Mouse (Mus musculus): Measurements from ENCODE around the gene Gm17571.

Gm17571 gene

DNA sequence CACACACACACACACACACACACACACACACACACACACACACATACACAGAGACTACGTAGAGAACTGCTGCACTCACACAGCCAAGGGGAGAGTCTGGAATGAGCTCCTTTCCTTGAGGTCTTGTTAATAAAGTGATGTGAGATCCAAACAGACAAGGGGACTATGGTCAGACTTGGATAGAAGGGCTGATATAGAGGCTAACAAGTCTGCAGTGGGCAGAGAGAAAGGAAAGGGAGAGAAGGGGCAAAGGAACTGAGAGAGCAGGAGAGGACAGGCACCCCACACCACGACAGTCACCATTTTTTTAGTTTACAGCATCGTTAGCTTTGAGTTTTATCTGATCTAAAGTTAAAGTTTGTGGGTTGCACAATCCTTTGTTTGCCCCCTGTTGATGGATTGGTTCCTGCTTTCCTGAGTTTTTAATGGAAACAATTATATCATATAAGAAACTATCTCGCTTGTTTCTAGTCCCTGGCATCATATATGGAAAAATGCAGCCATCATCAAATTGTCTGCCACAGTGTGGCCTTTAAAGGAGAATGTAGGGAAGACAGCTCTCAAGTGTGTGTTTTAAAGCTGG is at the start of gene Gm17571:
Gene Gm17571, minus strand, starts transcription at position 51 of the 583 bp plus-strand sequence.
- DNase-seq (ENCODE audit: low spot score), result no peak

DNA sequence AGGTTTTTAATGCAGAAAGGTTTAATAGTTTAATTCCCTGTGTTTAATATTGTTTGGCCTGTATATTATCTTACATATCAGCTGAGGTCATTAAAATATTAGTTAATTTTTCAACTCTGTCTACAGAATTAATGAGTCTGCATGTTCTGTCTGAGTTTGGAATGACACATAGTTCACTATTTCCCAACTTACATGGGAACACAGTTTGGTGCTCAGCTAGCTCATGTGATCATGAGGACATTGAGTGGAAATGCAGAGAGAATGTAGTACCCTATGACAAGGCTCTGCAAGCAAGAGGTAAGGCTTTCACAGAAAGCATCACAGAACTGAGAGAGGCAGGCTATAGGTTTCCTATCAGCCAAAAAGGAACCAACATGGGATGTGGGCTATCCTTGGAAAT is 49.0 kb upstream of the Gm17571 start:
- DNase-seq (ENCODE audit: low spot score), result no peak

DNA sequence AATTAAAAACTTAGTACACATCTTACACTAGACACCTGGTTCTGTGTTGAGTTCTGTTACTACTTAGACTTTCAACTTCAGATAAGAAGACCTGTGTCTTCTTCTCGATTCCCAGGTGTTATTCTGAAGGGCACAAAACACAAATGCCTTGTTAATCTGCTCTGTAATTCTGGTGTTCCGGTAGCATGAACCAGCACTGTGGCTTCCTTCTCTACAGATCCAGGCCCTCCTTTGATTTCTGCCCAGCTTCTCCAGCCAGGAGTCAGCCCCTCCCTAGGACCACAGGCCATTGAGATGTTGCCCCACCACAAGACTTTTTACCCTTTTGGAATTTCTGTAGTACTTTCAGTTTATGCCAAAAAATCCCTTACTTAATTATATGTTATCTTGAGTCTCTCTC is 47.2 kb upstream of the Gm17571 start:
- DNase-seq (ENCODE audit: low spot score), result no peak

DNA sequence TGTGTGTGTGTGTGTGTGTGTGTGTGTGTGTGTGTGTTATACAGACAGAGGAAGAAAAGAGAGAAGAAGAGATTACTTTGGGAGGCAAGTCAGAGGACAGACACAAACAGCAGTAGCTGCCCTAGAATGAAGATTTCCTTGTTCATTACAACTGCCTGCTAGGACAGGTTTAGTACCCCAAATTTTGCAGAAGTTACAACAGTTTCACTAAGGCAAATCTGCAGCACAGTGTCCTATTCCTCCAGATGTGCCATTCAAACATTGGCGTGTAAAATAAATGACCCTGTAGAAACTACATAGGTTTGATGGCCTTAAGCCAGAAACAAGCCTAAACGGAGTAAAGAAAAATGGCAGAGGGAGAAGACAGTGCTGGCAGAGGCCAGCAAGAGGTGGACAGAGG is 46.3 kb upstream of the Gm17571 start:
- DNase-seq (ENCODE audit: low spot score), result no peak

DNA sequence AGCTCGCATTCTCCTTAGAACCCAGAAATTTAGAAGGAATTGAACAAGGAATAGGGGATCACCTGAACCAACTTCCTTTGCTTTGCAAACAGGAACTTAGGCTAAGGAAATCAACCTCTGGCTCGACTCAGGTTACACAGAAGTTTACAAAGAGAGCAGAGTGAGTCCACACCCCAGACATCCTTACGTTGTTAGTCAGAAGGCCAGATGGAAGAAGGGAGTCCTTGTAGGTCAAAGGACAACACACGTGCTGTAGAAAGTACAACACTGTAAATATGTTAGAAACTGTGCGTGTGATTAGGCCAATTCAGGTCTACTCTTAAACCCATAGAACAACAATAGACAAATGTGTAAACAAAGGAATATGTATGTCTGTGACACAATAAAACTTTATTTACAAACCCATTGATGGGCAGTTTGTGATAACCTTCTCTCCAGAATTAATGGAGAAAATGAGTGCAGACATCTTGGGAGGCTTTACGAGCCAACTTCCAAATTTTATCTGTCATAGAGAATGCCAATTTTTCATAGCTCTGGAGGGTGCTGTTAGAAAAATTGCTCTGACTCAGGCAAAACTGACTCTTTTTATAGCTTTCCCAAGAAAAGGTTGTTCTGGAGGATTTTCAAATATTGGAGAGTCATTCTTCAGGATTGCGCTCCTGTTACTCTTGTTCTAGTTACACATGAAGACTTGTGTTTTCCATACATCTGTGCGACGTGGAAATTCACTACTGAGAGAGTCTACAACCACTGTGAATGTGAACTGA is 45.5 kb upstream of the Gm17571 start:
- no peak for DNase-seq (ENCODE audit: low spot score)

DNA sequence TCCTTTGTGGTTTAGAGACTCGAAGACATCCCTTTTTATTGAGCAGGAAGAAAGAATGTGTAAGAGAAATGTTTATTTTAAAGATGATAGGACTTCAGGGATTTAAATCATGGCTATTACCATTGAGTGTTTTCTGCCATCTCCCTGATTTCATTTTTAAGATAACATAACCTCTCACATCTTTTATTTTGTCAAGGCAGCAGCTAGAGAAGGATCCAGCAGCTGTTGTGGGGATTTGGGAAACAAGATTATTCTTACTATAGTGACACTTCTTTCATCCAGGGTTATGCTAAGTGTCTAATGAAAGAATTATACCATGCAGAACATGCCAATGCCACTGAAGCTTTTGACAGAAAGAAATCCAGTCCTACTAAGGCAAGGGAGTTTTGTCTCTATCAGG is 44.6 kb upstream of the Gm17571 start:
- DNase-seq (ENCODE audit: low spot score), result no peak

DNA sequence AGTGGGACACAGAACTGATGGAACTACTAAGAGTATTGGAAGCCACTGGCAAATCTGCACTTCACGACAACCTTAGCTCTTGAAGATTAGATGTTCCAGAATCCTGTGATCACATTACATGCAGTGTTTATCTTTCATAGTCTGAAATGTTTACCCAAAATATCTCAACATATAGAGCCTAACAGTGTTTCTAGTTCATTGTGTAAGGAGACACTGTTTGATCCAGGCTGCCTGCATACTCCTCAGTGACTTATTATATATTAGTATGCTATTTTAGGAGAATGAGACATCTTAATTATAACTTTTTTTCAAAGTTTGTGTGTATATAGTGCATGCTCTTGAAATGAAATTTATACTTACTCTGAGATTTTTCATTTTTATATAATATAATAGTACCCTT is 39.4 kb upstream of the Gm17571 start:
- no peak for DNase-seq (ENCODE audit: low spot score)

DNA sequence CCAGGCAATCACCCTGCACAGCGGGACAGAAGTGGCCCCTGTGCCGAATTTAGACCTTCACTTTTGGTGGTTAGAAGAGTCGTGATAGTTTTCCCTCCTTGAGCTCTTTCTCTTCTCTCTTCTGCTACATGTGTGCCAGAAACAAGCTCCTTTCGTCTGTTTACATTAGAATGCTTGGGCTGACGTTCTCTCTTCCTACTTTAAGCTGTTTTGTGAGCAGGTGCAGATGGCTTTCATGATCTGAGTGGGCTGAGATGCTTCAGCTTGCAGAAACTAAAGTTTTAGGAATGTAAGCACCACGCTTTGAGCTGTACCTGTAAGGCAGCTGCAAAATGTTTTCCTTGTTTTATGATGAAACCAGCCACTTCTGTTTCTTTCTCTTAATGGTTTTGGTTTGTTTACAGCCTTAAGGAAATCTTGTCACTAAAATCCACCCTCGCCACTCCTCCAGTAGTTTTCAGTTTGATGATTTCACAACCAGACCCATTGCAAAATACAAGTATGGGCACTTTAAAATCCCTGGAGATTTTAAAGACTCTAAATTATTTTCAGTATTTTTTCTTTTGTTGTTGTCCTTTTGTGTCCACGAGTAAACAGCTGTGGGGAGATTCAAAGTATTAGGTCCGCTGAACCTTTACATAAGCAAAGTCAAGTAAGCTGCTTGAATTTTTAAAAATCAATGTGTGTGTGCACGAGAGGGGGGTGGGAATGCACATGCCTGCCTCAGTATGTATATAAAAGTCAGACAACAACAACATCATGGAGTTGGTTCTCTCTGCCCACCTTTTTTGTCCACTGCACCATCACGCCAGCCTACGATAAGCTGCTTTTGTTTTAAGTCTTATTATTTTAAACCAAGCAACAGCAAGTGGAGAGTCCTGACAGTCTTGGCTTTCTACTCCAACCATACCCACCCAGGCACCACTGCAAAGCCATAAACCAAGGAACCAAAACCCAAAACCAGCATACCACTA is 38.0 kb upstream of the Gm17571 start:
- DNase-seq (ENCODE audit: low spot score), result no peak

DNA sequence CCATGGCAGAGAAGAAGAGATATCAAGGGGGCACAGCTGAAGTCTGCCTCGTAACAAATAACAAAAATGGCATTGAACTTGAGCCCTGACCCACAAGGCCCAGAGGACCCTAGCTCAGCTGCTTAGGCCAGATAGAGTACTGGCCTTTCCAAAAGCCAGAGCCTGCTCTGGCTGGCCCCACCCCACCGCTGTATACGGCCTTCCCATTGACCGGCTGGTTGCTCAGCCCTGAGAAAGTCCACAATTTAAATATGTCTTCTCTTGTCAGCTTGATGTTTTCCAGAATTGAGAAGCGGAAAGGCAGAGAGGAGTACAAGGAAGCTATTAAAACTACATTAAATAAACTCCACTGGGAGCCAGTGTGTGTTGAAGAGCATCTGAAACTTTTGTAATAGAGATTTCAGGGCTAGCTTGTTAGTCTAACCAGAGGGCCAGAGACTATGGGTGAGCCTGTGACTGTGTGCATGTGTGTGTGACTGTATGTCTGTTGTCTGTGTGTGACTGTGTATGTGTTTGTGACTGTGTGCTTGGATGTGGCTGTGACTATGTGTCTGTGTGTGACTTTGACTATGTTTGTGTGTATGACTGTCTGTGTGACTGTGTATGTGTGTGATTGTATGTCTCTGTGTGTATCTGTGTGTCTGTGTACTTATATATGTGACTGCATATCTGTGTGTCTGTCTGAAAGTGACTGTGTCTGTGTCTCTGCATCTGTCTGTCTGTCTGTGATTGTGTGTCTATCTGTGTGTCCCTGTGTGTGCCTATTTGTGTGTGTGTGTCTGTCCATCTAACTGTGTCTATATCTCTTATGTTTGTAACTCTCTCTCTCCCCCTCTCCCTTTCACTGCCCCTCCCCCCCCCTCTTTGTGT is 36.9 kb upstream of the Gm17571 start:
- DNase-seq (ENCODE audit: low spot score), result no peak

DNA sequence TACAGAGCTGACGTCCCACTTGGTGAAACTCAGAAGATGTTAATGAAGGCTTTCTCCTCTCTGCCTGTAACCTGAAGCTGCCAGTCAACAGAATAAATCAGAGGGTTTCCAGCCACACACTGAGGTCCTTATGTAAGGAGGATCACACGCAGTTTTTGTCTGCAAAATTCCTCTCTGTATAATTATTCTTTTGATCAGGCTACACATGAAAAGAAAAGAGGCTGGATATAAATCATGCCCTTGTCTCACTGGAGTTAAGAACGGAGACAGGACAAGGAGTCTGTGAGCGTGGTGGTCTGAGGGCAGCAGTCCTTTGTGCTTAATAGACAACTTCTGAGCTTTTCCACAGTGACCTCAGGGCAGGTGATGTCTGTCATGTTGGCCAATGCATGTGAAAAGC is 32.7 kb upstream of the Gm17571 start:
- DNase-seq (ENCODE audit: low spot score), result no peak

DNA sequence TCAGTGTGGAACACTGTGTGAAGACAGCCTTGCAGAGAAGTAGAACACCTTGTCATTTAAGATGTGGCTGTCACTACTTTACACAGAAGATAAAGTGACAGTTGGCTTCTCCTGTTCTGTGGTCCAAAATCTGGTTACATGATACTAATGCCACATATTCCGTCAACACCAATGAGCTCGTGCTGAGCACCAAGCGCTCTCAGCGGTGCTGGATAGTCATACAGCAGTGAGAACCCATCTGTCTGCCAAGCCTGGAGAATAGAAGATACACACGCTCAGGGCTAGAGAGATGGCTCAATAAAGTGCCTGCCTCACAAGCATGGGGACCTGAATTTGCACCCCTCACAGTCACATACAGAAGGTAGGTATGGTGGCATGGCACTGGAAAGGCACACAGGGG is 28.4 kb upstream of the Gm17571 start:
- DNase-seq (ENCODE audit: low spot score), result no peak

DNA sequence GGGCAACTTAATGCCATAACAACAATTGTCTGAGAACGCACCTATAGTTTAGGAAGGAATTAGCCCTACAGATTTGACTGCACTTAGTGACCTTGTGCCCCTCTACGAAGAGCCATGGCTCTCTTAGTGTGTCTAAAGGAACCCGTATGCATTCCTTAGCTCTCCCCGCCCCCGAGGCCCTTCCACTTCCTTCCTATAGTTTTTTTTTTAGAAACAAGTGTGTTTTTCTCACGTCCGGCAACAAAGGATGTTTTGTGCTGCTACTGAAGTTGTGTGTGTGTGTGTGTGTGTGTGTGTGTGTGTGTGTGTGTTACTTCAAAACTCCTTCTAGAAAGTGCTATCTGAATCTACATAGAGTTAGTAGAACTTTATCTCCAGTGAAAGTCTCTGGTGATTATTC is 23.5 kb upstream of the Gm17571 start:
- no peak for DNase-seq (ENCODE audit: low spot score)

DNA sequence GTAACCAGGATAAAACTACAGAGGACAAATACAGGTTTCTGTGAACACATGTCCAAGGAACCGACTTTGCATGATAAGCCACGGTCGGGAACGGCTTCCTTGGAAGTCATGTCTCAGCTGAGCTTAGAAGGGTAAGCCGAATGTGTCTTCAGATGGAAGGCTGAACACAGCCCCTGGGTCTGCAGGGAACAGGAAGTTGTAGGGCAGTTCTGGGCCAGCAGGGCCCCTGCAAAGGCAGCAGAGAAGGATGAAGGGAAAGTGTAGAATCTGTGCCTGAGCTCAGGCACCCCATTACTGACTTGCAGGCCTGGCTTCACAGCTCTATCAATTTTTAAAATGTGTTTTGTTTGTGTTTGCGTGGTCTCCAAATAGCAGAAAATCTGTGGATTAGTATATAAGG is 22.2 kb upstream of the Gm17571 start:
- no peak for DNase-seq (ENCODE audit: low spot score)

DNA sequence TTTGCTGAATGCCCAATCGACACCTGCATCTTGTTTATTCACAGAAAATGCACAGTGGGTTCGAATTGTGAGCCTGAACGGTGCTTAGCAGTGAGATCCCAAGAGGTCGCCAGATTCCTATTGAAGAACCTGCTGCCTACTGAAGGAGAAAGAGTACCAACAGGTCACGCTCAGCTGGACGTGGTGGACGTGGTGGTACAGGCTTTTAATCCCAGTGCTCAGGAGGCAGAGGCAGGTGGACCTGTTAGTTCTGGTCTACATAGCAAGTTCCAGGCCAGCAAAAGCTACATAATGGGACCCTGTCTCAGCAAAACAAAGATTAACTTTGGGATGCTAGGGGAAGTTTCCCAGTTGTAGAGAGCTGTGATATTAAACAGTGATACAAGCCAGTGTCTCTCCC is 21.2 kb upstream of the Gm17571 start:
- no peak for DNase-seq (ENCODE audit: low spot score)

DNA sequence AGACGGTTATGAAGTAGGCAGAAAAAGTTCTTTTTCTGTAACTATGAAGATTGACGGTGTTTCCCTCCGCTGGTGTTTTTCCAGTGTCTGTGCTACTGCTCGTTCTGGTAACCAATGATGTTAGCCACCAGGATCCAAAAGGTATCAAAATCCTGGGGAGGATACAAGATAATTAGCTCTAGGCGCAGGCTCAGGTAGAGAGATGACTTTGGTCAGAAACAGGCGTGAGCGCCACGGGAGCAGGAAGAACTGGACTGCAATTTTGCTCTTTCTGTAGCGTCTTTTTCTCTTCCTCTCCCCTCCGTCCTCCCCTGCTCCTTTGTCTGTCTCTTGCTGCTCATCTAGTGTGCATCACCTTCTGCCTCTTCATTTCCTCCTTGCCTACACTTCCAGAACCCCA is 20.3 kb upstream of the Gm17571 start:
- DNase-seq (ENCODE audit: low spot score), result no peak

DNA sequence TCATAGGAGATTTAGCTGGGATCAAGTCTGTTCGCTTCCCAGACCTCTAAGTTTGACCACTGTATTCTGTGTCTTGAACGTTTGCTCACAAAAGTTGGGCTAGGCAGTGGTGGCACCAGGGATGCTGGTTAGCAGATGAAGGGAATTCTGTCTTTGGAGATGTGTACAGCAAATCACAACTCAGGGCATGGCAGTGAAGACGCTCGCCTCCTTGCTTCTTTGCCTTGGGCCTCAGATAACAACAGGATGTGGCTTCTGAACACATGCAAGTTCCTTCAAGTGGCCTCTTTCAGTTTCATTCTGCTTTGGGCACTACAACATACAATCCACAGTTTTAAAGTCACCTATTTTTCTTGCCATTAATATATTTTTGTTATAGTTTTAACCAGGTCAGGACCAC is 19.8 kb upstream of the Gm17571 start:
- no peak for DNase-seq (ENCODE audit: low spot score)

DNA sequence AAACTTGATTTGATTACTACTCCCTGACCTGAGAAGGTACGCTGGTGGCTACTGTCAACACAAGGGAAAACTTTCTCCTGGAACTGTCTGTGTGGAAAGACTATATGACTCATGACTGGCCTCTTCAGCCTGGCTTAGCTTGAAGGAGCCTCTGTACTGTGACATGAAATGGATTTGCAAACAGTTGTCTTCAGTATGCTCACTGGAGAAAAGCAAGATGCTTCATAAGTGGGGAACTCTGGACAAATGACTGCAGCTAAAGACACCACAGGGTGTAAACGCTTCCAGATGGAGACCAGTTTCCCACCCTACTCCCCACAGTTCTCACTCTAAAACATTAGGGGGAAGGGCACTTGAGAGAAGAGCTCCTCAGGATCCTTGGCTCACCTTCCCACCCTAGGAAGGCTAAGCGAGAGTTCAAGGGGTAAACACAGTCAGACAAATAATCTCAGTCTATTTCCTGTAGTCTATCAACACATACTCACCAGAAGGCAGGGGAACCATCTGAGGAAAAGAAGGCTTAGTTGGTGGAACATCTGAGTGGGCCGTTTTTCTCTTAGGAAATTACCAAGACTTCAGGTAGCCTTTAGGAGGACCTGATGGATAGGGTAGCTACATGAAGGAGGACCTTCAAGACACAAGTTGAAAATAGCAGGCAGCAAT is 18.9 kb upstream of the Gm17571 start:
- no peak for DNase-seq (ENCODE audit: low spot score)

DNA sequence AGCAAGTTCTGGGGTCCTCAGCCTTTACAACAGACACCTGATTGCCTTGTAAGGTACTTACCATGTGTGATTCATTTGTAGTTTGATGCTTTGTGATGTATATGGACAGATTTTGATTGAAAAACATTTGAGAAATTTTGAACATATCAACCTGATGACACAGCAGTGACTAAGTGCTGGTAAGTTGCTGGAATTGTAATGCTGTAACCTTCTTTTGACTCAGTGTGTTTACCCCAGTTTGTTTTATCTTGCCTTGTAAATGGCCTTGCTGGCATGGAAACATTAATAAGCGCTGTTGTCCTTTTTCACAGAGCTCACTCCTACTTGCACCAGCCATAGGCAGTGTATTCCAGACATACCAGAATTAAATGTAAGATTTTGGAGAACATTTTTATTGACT is 14.4 kb upstream of the Gm17571 start:
- DNase-seq (ENCODE audit: low spot score), result no peak

DNA sequence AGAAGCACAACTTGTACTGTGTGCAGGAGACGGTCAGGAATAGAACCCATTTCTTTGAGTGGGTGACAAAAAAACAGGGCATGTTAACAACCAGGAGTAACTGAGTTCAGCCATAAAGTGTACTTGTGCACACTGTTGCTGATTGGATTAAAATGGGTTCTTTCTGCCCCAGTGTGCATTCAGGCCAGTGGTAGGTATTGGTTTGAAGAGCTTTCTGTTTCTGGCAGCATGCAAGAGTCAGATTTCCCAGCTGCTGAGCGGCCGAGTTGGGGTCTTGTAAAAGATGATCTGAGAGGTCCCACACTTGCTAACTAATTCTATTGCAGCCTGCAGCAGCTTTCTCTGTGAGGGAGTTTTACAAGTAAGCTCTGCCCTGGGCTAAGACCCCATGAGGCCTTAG is 13.5 kb upstream of the Gm17571 start:
- no peak for DNase-seq (ENCODE audit: low spot score)

DNA sequence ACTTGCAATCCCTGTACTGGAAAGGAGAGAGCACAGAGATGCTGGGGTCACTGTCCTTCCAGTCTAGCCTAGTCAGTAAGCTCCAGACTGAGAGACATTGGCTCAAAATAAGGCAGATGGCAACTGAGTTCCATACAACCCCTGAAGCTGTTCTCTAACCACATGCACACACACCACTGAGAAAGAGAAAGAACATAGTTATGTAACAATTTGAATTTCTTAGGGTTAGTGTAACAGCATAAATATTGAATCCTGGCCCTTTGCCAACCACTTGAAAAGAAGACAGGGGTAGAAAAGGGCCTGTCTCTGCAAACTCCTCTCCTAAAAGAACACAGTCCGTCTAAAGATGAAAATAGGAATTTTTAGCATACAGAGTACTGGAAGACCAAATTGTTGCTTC is 12.8 kb upstream of the Gm17571 start:
- DNase-seq (ENCODE audit: low spot score), result no peak

DNA sequence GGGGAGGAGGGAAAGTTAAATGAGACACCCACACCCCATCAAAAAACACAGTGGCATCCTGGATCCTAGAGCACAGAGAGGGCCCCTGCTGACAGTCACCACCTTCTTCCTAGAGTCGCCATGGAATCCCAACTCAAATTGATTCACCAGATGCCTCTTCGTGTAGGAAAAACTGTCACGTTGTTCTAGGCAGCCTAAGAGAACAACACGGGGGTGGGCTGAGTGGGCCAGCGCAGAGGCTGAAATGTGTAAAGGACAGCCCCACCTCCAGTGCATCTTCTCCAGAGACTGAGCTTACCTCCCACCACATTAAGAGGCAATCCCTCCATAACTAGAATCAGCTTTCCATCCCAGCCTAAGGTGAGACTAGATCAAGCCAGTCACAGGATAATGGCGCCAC is 11.2 kb upstream of the Gm17571 start:
- no peak for DNase-seq (ENCODE audit: low spot score)
